Mouse (Mus musculus) layer of hippocampus, adult 18-20 months (tissue): ENCODE measurements around the gene Spo11. TPM values are rescaled to one million over a fixed set of nuclear protein-coding genes. Genes with fewer than 3 reads are reported as not detected.

Experiments
- DNase-seq, 2 experiments: peaks; one replicate each; pipeline ENCODE4 v3.0.0; 2022; ENCODE audit warnings: low spot score in 2 of 2
- long read RNA-seq: library from polyadenylated mRNA; stranded (forward); transcript quantifications from one replicate; pipeline ENCODE4 v2.0.0, GENCODE M21; 2021
- total RNA-seq, 2 experiments: library from RNA; stranded (reverse); gene quantifications; 2 replicates each; pipeline ENCODE4 v1.2.3; 2021

The Spo11 gene
- not detected for total RNA-seq
- long read RNA-seq, result 0 reads

- no peak for DNase-seq
Measured at GRCm38 (mm10) chr2:172977409-172978130, at the start of gene Spo11. Gene Spo11 (plus strand): TSS chr2:172977700.

- no peak for DNase-seq
Measured at GRCm38 (mm10) chr2:172929905-172930436, 47.5 kb upstream of the Spo11 start.

- DNase-seq, result no peak
Measured at GRCm38 (mm10) chr2:172931137-172931898, 46.2 kb upstream of the Spo11 start.

GRCm38 (mm10) chr2:172933631-172934419 lies 43.7 kb upstream of the Spo11 start:
- DNase-seq, result peak in 1 of 2 experiments; percentile 37

GRCm38 (mm10) chr2:172934420-172934788 lies 43.1 kb upstream of the Spo11 start:
- DNase-seq, result no peak

GRCm38 (mm10) chr2:172934891-172935740 lies 42.4 kb upstream of the Spo11 start:
- DNase-seq, result no peak

- DNase-seq, result no peak
Measured at GRCm38 (mm10) chr2:172935776-172936562, 41.5 kb upstream of the Spo11 start.

- no peak for DNase-seq
Measured at GRCm38 (mm10) chr2:172936844-172937243, 40.7 kb upstream of the Spo11 start.

GRCm38 (mm10) chr2:172937326-172938190 lies 39.9 kb upstream of the Spo11 start:
- no peak for DNase-seq

- DNase-seq, result no peak
Measured at GRCm38 (mm10) chr2:172938761-172939638, 38.5 kb upstream of the Spo11 start.

GRCm38 (mm10) chr2:172939639-172940002 lies 37.9 kb upstream of the Spo11 start:
- no peak for DNase-seq

GRCm38 (mm10) chr2:172940003-172940798 lies 37.3 kb upstream of the Spo11 start, which contains the start of gene Bmp7:
Gene Bmp7 (minus strand): TSS chr2:172940321.
- peak; percentile 4 to 26 for DNase-seq

- no peak for DNase-seq
Measured at GRCm38 (mm10) chr2:172940799-172941163, 36.7 kb upstream of the Spo11 start.

- no peak for DNase-seq
Measured at GRCm38 (mm10) chr2:172949051-172949450, 28.4 kb upstream of the Spo11 start.

- DNase-seq, result no peak
Measured at GRCm38 (mm10) chr2:172950119-172950676, 27.3 kb upstream of the Spo11 start.

- DNase-seq, result no peak
Measured at GRCm38 (mm10) chr2:172950722-172951121, 26.8 kb upstream of the Spo11 start.

- DNase-seq, result no peak
Measured at GRCm38 (mm10) chr2:172951976-172952375, 25.5 kb upstream of the Spo11 start.
